Mouse (Mus musculus): Measurements from ENCODE around the gene Gm10097.

GRCm38 (mm10) chr10:5028301-5028700, 40.7 kb upstream of the Gm10097 start:
- TF ChIP-seq CTCF (IDR thresholded peaks at IDR 0.05 in 2 of 3, conservative IDR thresholded peaks at IDR 0.05 in 1 of 3; ENCODE audit: control insufficient read depth in 1 of 3, insufficient read depth in 1 of 3, low read depth in 2 of 3, low read length in 3 of 3, poor library complexity in 1 of 3, severe bottlenecking in 1 of 3), result no peak
- no peak for TF ChIP-seq POLR2A (IDR thresholded peaks at IDR 0.05; ENCODE audit: control insufficient read depth in 1 of 2, insufficient read depth in 1 of 2, low read depth in 1 of 2, low read length in 2 of 2, poor library complexity in 1 of 2)
- TF ChIP-seq GATA1 (IDR thresholded peaks at IDR 0.05; ENCODE audit: low read depth, low read length), result no peak
- no peak for TF ChIP-seq MAX (IDR thresholded peaks at IDR 0.05; ENCODE audit: low read length)
- TF ChIP-seq MEF2A (IDR thresholded peaks at IDR 0.05; ENCODE audit: extremely low read depth, insufficient replicate concordance, low read depth, low read length, poor library complexity, severe bottlenecking), result no peak
- no peak for TF ChIP-seq ZNF384 (IDR thresholded peaks at IDR 0.05; ENCODE audit: low read depth, low read length)
- TF ChIP-seq SIN3A (IDR thresholded peaks at IDR 0.05; ENCODE audit: low read length), result no peak
- TF ChIP-seq ETS1 (IDR thresholded peaks at IDR 0.05; ENCODE audit: low read depth, low read length), result no peak
